Mouse (Mus musculus) testis, adult 2 months (tissue): Measurements from ENCODE around the gene Myt1l. TPM values are rescaled to one million over a fixed set of nuclear protein-coding genes. Genes with fewer than 3 reads are reported as not detected.

Experiments
- H3K27ac ChIP-seq: fragments of 200-500 bp; 2 replicates; pipeline ENCODE4 v1.5.1; 2012; ENCODE audit warnings: low read depth, low read length; ENCODE audit not compliant: control insufficient read depth, insufficient read depth
- H3K27me3 ChIP-seq: fragments of 200-500 bp; 2 replicates; pipeline ENCODE4 v1.6.1; 2012; ENCODE audit warnings: mild to moderate bottlenecking, low read length, moderate library complexity; ENCODE audit not compliant: control insufficient read depth, insufficient read depth
- H3K36me3 ChIP-seq: fragments of 200-500 bp; 2 replicates; pipeline ENCODE4 v1.6.1; 2012; ENCODE audit warnings: mild to moderate bottlenecking, low read length; ENCODE audit not compliant: control insufficient read depth, insufficient read depth
- H3K4me1 ChIP-seq: fragments of 200-500 bp; 2 replicates; pipeline ENCODE4 v1.6.1; 2012; ENCODE audit warnings: low read length; ENCODE audit not compliant: control insufficient read depth, insufficient read depth
- H3K4me3 ChIP-seq: fragments of 200-500 bp; 2 replicates; pipeline ENCODE4 v1.5.1; 2012; ENCODE audit warnings: low read depth, mild to moderate bottlenecking, low read length, moderate library complexity, mixed read lengths; ENCODE audit not compliant: control insufficient read depth
- CTCF ChIP-seq: fragments of 200-500 bp; IDR thresholded peaks from 2 replicates; pipeline ENCODE4 v1.5.1; 2012; ENCODE audit warnings: low read depth, mild to moderate bottlenecking, inconsistent platforms, low read length, moderate library complexity; ENCODE audit not compliant: control insufficient read depth, insufficient read depth, insufficient replicate concordance
- POLR2A ChIP-seq: fragments of 200-500 bp; IDR thresholded peaks from 2 replicates; pipeline ENCODE4 v1.6.1; 2012; ENCODE audit warnings: low read depth, mild to moderate bottlenecking, inconsistent platforms, low read length, moderate library complexity; ENCODE audit not compliant: control insufficient read depth
- polyA plus RNA-seq: library from polyadenylated mRNA; depleted of rRNA; stranded (reverse); fragments of >200 nt; gene quantifications from 2 replicates; pipeline ENCODE4 v1.2.3, GENCODE M21; 2012

Gene Myt1l
- polyA plus RNA-seq, 1 experiment = 5.6 TPM

- no peaks in the 10 kb centered on the region for H3K4me1 ChIP-seq
- H3K27ac ChIP-seq = no peak overlapping the region
- H3K36me3 ChIP-seq = no peaks in the 10 kb centered on the region
- H3K4me3 ChIP-seq = no peak overlapping the region
- TF ChIP-seq CTCF (no peak), POLR2A (no peak)
- no peaks in the 10 kb centered on the region for H3K27me3 ChIP-seq
These were observed 172.9 kb downstream of the Myt1l start for GRCm38 (mm10) chr12:29701076-29701475.

GRCm38 (mm10) chr12:29701731-29702316 is 173.6 kb downstream of the Myt1l start:
- TF ChIP-seq CTCF (no peak), POLR2A (no peak)
- no peak overlapping the region for H3K27ac ChIP-seq
- no peak overlapping the region for H3K4me3 ChIP-seq
- H3K4me1 ChIP-seq = no peaks in the 10 kb centered on the region
- no peaks in the 10 kb centered on the region for H3K27me3 ChIP-seq
- no peaks in the 10 kb centered on the region for H3K36me3 ChIP-seq

- no peaks in the 10 kb centered on the region for H3K4me1 ChIP-seq
These were observed 174.4 kb downstream of the Myt1l start for GRCm38 (mm10) chr12:29702626-29703025.

GRCm38 (mm10) chr12:29703541-29703940 is 175.4 kb downstream of the Myt1l start:
- Histone ChIP-seq H3K4me3 (no peak overlapping the region), H3K27ac (no peak overlapping the region), H3K4me1 (no peaks in the 10 kb centered on the region), H3K36me3 (no peaks in the 10 kb centered on the region), H3K27me3 (no peaks in the 10 kb centered on the region)
- TF ChIP-seq CTCF (no peak), POLR2A (no peak)

More at GRCm38 (mm10) chr12:29702626-29703025, 174.4 kb downstream of the Myt1l start:
- Histone ChIP-seq H3K4me3 (no peak overlapping the region), H3K27ac (no peak overlapping the region), H3K27me3 (no peaks in the 10 kb centered on the region), H3K36me3 (no peaks in the 10 kb centered on the region)
- TF ChIP-seq POLR2A = no peak
- no peak for TF ChIP-seq CTCF

- Histone ChIP-seq H3K4me1 (no peaks in the 10 kb centered on the region), H3K36me3 (no peaks in the 10 kb centered on the region), H3K27ac (no peak overlapping the region), H3K27me3 (no peaks in the 10 kb centered on the region), H3K4me3 (no peak overlapping the region)
- no peak for TF ChIP-seq CTCF
These were observed 178.9 kb downstream of the Myt1l start for GRCm38 (mm10) chr12:29707094-29707493.

GRCm38 (mm10) chr12:29708166-29708565 is 180.0 kb downstream of the Myt1l start:
- no peak for TF ChIP-seq POLR2A
- no peak for TF ChIP-seq CTCF
- Histone ChIP-seq H3K27ac (no peak overlapping the region), H3K4me3 (no peak overlapping the region), H3K4me1 (no peaks in the 10 kb centered on the region), H3K27me3 (no peaks in the 10 kb centered on the region), H3K36me3 (no peaks in the 10 kb centered on the region)

- Histone ChIP-seq H3K4me1 (no peaks in the 10 kb centered on the region), H3K36me3 (no peaks in the 10 kb centered on the region), H3K27me3 (no peaks in the 10 kb centered on the region), H3K27ac (no peak overlapping the region), H3K4me3 (no peak overlapping the region)
- TF ChIP-seq CTCF (no peak), POLR2A (no peak)
These were observed 184.9 kb downstream of the Myt1l start for GRCm38 (mm10) chr12:29712795-29713721.
